Mouse (Mus musculus) neural tube, embryonic 11.5 days (tissue): ENCODE data around the gene Cds2. TPM values are rescaled to one million over a fixed set of nuclear protein-coding genes. Genes with fewer than 3 reads are reported as not detected.

ENCODE experiments used
- ATAC-seq: fragments of 200-750 bp; cut with Nextera tagmentation; 2 replicates; pipeline ENCODE4 v1.8.0; 2017; ENCODE audit warnings: moderate number of reproducible peaks, mild to moderate bottlenecking, moderate TSS enrichment, moderate library complexity; ENCODE audit not compliant: insufficient read depth, low FRiP score, low TSS enrichment
- DNase-seq: peaks from one replicate; pipeline ENCODE4 v3.0.0-alpha.2; 2015; ENCODE audit warnings: low spot score
- H3K27ac ChIP-seq: fragments of 300-500 bp; sonication (generic); 2 replicates; pipeline ENCODE4 v1.5.1; 2014; ENCODE audit warnings: low read depth, mild to moderate bottlenecking, low read length
- H3K27me3 ChIP-seq: fragments of 300-500 bp; sonication (generic); 2 replicates; pipeline ENCODE4 v1.6.1; 2014; ENCODE audit warnings: mild to moderate bottlenecking, low read length, mixed read lengths; ENCODE audit not compliant: control insufficient read depth, insufficient read depth
- H3K36me3 ChIP-seq: fragments of 300-500 bp; sonication (generic); 2 replicates; pipeline ENCODE4 v1.6.1; 2014; ENCODE audit warnings: mild to moderate bottlenecking, low read length, moderate library complexity, mixed read lengths; ENCODE audit not compliant: control insufficient read depth, insufficient read depth
- H3K4me1 ChIP-seq: fragments of 300-500 bp; sonication (generic); 2 replicates; pipeline ENCODE4 v1.6.1; 2014; ENCODE audit warnings: low read length, mixed read lengths; ENCODE audit not compliant: control insufficient read depth, insufficient read depth
- H3K4me2 ChIP-seq: fragments of 300-500 bp; sonication (generic); 2 replicates; pipeline ENCODE4 v1.6.1; 2014; ENCODE audit warnings: low read depth, mild to moderate bottlenecking, moderate library complexity
- H3K4me3 ChIP-seq: fragments of 300-500 bp; sonication (generic); 2 replicates; pipeline ENCODE4 v1.5.1; 2014; ENCODE audit warnings: low read depth, low read length
- H3K9ac ChIP-seq: fragments of 300-500 bp; sonication (generic); 2 replicates; pipeline ENCODE4 v1.6.1; 2014; ENCODE audit warnings: mild to moderate bottlenecking, low read length
- H3K9me3 ChIP-seq: fragments of 300-500 bp; sonication (generic); 2 replicates; pipeline ENCODE4 v1.6.1; 2016; ENCODE audit warnings: low read length; ENCODE audit not compliant: control insufficient read depth
- WGBS: fragments of 180-500 bp; shearing (Covaris S2); extraction: QIAGEN DNeasy Blood & Tissue Kit; methylation state at CpG from one replicate; pipeline ENCODE4 v1.1.7; 2014; 5-methylcytosine and 5-hydroxymethylcytosine counted together
- polyA plus RNA-seq: library from polyadenylated mRNA; unstranded; fragments of >200 nt; fragmentation: Nextera tagmentation; extraction: Ambion mirVana; gene quantifications from 2 replicates; pipeline ENCODE4 v1.2.1, GENCODE M21; 2014

Cds2 gene
- polyA plus RNA-seq, 1 experiment from 2014 or later: 37.6 TPM

DNA sequence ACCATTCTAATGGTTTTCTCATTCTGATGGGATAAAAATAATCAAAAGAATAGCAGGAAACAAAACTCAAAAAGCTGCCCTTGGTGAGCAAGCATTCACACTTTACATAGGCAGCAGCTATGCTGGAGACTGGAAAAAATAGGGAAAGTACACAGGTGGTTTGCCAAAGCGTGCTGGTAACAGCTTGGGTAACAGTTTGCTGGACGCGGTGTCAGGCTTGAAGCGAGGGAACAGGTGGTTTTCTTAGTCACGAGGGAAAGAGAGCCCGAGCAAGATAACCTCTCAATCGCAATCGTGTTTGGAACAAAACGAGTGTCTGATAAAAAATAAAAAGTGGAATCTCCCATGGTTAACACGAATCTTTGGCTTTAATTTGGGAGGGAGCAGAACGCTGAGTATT lies 80.9 kb downstream of the Cds2 start:
- no peaks in the 10 kb centered on the region for H3K9me3 ChIP-seq
- no peaks in the 10 kb centered on the region for H3K36me3 ChIP-seq
- no peaks in the 10 kb centered on the region for H3K27me3 ChIP-seq
- H3K4me1 ChIP-seq: no peaks in the 10 kb centered on the region
- no peak overlapping the region for H3K4me3 ChIP-seq
- no peak overlapping the region for H3K9ac ChIP-seq
- H3K4me2 ChIP-seq: no peak overlapping the region
- H3K27ac ChIP-seq: no peak overlapping the region
- DNase-seq (no peak), ATAC-seq (no peak)
- 88% methylated on average over 11 of the region's 11 CpGs for WGBS

Other genes with a start within 250 kb of the Cds2 start
- 26.0 and 27.8 TPM in 2 replicates for gene Rassf2, start 232.9 kb upstream of the Cds2 start, polyA plus RNA-seq
- 13.3 and 17.6 TPM in 2 replicates for gene Slc23a2, start 118.0 kb upstream of the Cds2 start, polyA plus RNA-seq
- 58.8 and 59.0 TPM in 2 replicates for gene Tmem230, start 15.3 kb upstream of the Cds2 start, polyA plus RNA-seq
- gene Pcna, start 9.8 kb upstream of the Cds2 start, polyA plus RNA-seq: 314 and 334 TPM in 2 replicates
- gene Prokr2, start 122.3 kb downstream of the Cds2 start, polyA plus RNA-seq: 0.54 and 0.98 TPM in 2 replicates